Mouse (Mus musculus) testis, adult 2 months (tissue): ENCODE data around the gene Scnn1b. TPM values are rescaled to one million over a fixed set of nuclear protein-coding genes. Genes with fewer than 3 reads are reported as not detected.

ENCODE experiments used
- H3K27ac ChIP-seq: fragments of 200-500 bp; 2 replicates; pipeline ENCODE4 v1.5.1; 2012; ENCODE audit warnings: low read depth, low read length; ENCODE audit not compliant: control insufficient read depth, insufficient read depth
- H3K27me3 ChIP-seq: fragments of 200-500 bp; 2 replicates; pipeline ENCODE4 v1.6.1; 2012; ENCODE audit warnings: mild to moderate bottlenecking, low read length, moderate library complexity; ENCODE audit not compliant: control insufficient read depth, insufficient read depth
- H3K36me3 ChIP-seq: fragments of 200-500 bp; 2 replicates; pipeline ENCODE4 v1.6.1; 2012; ENCODE audit warnings: mild to moderate bottlenecking, low read length; ENCODE audit not compliant: control insufficient read depth, insufficient read depth
- H3K4me1 ChIP-seq: fragments of 200-500 bp; 2 replicates; pipeline ENCODE4 v1.6.1; 2012; ENCODE audit warnings: low read length; ENCODE audit not compliant: control insufficient read depth, insufficient read depth
- H3K4me3 ChIP-seq: fragments of 200-500 bp; 2 replicates; pipeline ENCODE4 v1.5.1; 2012; ENCODE audit warnings: low read depth, mild to moderate bottlenecking, low read length, moderate library complexity, mixed read lengths; ENCODE audit not compliant: control insufficient read depth
- CTCF ChIP-seq: fragments of 200-500 bp; IDR thresholded peaks from 2 replicates; pipeline ENCODE4 v1.5.1; 2012; ENCODE audit warnings: low read depth, mild to moderate bottlenecking, inconsistent platforms, low read length, moderate library complexity; ENCODE audit not compliant: control insufficient read depth, insufficient read depth, insufficient replicate concordance
- POLR2A ChIP-seq: fragments of 200-500 bp; IDR thresholded peaks from 2 replicates; pipeline ENCODE4 v1.6.1; 2012; ENCODE audit warnings: low read depth, mild to moderate bottlenecking, inconsistent platforms, low read length, moderate library complexity; ENCODE audit not compliant: control insufficient read depth
- polyA plus RNA-seq: library from polyadenylated mRNA; depleted of rRNA; stranded (reverse); fragments of >200 nt; gene quantifications from 2 replicates; pipeline ENCODE4 v1.2.3, GENCODE M21; 2012

Scnn1b gene
- polyA plus RNA-seq, 1 experiment, result 0.44 TPM

DNA sequence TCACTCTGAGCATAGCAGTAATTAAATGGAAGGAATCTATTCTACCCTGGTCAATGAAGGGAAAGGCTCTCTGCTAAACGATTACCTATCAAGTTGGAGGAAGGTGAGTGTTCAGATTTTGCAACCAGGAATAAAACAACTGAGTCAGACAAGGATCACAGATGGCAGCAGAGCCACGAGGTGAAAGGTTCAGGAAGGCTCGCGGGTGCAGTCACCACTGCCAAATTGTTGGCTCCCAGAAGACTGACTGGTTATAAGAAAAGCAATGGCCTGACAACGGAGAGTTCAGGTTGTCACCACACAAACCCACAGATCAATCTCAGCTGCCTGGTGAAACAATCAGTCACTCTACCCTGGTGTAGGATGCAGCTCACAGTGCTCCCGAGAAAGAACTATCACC is 18.9 kb upstream of the Scnn1b start:
- Histone ChIP-seq H3K27me3 (no peaks in the 10 kb centered on the region), H3K4me3 (no peak overlapping the region), H3K4me1 (no peaks in the 10 kb centered on the region), H3K36me3 (no peaks in the 10 kb centered on the region), H3K27ac (no peak overlapping the region)
- TF ChIP-seq CTCF, result no peak
- no peak for TF ChIP-seq POLR2A

DNA sequence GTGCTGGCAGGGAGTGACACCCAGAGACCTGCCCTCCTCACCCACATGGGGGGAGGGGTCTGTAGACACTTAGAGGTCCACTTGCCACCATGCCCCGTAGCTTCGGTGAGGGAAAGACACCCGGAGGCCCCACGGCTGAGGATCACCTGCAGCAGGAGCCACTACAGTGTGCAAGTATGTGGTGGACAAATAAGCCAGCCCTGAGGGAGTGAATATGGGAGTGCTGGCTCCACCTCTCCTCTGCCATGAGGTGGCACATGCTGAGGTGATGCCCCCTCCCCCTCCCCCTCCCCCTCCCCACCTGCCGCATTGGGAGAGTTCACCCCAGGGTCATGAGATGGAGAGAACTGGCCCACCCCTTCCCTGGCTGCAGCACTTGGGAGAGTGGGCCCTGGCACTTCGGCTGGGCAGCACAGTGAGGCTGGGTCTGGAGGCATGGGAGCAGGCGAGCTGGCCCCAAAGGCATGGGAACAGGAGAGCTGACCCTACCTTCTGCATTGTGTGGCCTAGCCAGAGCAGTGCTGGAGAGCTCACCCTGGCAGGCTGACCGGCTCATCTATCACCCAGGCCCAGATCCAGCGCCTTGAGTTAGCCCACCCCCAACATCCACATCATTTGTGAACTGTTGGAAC is 16.2 kb upstream of the Scnn1b start:
- Histone ChIP-seq H3K27me3 (no peaks in the 10 kb centered on the region), H3K4me1 (no peaks in the 10 kb centered on the region), H3K4me3 (no peak overlapping the region), H3K36me3 (no peaks in the 10 kb centered on the region), H3K27ac (no peak overlapping the region)
- TF ChIP-seq CTCF (no peak), POLR2A (no peak)

- Histone ChIP-seq H3K27ac (peak overlapping the region; percentile 80), H3K4me1 (peaks cover 3% of the 10 kb centered on the region), H3K4me3 (no peak overlapping the region), H3K27me3 (no peaks in the 10 kb centered on the region), H3K36me3 (no peaks in the 10 kb centered on the region)
- TF ChIP-seq CTCF (no peak), POLR2A (no peak)
These were observed 7.5 kb upstream of the Scnn1b start for GRCm38 (mm10) chr7:121857177-121857884.

DNA sequence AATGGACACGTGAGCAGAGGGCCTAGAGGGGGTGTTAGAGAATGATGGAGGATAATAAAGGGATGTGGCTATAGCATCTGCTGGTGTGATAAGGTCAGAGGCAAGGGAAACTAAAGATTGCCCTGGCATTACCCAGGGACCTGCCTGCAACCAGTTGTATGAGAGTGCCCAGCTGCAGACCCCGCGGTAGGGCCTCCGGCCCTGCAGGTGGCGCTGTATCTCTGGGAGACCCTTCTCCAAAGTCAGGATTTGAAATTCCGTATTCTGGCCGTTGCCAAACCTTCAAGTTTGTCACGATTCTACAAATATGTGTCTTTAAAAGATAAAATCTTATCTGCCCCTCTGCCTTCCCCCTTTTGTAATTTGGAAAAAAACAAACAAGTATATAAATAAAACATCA is 5.9 kb upstream of the Scnn1b start:
- H3K4me1 ChIP-seq, result peaks cover 3% of the 10 kb centered on the region
- H3K27ac ChIP-seq, result peak overlapping the region; percentile 72; the same call in 1 of the 2 replicates
- no peaks in the 10 kb centered on the region for H3K27me3 ChIP-seq
- no peaks in the 10 kb centered on the region for H3K36me3 ChIP-seq
- no peak for TF ChIP-seq POLR2A
- TF ChIP-seq CTCF, result peak; percentile 74
- H3K4me3 ChIP-seq, result peak overlapping the region; percentile 7; the same call in 1 of the 2 replicates

DNA sequence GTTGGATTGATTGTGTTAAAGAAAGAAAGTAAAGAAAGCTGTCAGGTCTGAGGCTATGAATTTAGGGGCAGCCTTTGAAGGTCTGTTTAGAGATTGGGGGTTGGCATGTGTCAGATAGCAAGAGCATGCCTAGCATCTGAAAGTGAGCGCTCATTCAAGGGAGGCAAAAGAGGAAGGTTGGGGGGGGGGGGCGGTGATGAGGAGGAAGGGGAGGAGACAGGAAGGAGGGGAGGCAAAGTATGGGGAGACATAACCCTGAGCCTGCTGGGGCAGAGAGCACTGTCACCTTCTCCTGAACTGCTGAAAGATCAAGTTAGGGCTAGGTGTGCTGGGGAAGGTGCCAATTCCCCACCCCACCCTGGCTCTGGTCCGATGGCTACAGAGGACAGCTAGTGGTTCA is 6.8 kb downstream of the Scnn1b start:
- Histone ChIP-seq H3K27me3 (no peaks in the 10 kb centered on the region), H3K4me1 (peaks cover 2% of the 10 kb centered on the region; the same call in 1 of the 2 replicates), H3K27ac (no peak overlapping the region), H3K4me3 (no peak overlapping the region), H3K36me3 (no peaks in the 10 kb centered on the region)
- TF ChIP-seq POLR2A (no peak), CTCF (no peak)

DNA sequence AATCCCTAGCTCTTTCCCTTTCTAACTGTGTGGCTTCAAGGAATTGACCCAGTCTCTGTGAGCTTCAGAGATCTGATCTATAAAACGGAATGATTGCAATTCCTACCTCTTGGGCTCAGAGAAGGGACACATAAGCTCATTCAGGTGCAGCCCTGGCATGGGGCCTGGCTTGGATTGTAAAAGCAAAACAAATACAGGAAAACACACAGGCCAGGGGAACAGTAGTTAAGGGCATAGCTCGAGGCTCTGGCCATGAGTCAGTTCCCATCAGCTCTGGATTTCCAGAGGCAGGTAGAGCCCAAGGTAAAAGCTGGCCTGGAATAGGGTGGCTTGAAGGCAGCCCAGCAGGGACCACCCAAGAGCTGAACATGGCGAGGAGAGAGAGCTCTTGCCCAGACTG is 9.2 kb downstream of the Scnn1b start:
- Histone ChIP-seq H3K27me3 (no peaks in the 10 kb centered on the region), H3K36me3 (no peaks in the 10 kb centered on the region), H3K27ac (no peak overlapping the region), H3K4me1 (peaks cover 2% of the 10 kb centered on the region; the same call in 1 of the 2 replicates), H3K4me3 (no peak overlapping the region)
- TF ChIP-seq CTCF (no peak), POLR2A (no peak)

GRCm38 (mm10) chr7:121874784-121875183 is 9.9 kb downstream of the Scnn1b start:
- no peak overlapping the region for H3K4me3 ChIP-seq
- TF ChIP-seq POLR2A, result no peak
- no peak for TF ChIP-seq CTCF
- no peak overlapping the region for H3K27ac ChIP-seq
- peaks cover 2% of the 10 kb centered on the region; the same call in 1 of the 2 replicates for H3K4me1 ChIP-seq
- no peaks in the 10 kb centered on the region for H3K27me3 ChIP-seq
- H3K36me3 ChIP-seq, result no peaks in the 10 kb centered on the region
